Mouse (Mus musculus) liver, embryonic 13.5 days (tissue): Measurements from ENCODE around the gene Dgki. TPM values are rescaled to one million over a fixed set of nuclear protein-coding genes. Genes with fewer than 3 reads are reported as not detected.

ENCODE experiments used
- ATAC-seq: fragments of 200-750 bp; cut with Nextera tagmentation; 2 replicates; pipeline ENCODE4 v1.8.0; 2017; ENCODE audit warnings: low read depth, mild to moderate bottlenecking, moderate number of reproducible peaks, moderate library complexity
- DNase-seq: peaks from one replicate; pipeline ENCODE4 v3.0.0; 2022
- H3K27ac ChIP-seq: fragments of 300-500 bp; sonication (generic); 2 replicates; pipeline ENCODE4 v1.5.1; 2015; ENCODE audit warnings: moderate library complexity, mild to moderate bottlenecking, inconsistent platforms
- H3K27me3 ChIP-seq: fragments of 300-500 bp; sonication (generic); 2 replicates; pipeline ENCODE4 v1.6.1; 2015; ENCODE audit warnings: mild to moderate bottlenecking, inconsistent platforms
- H3K36me3 ChIP-seq: fragments of 300-500 bp; sonication (generic); 2 replicates; pipeline ENCODE4 v1.6.1; 2015; ENCODE audit warnings: mild to moderate bottlenecking, inconsistent platforms
- H3K4me1 ChIP-seq: fragments of 300-500 bp; sonication (generic); replicated peaks from 2 replicates; pipeline ENCODE4 v1.6.1; 2015; ENCODE audit warnings: inconsistent platforms
- H3K4me2 ChIP-seq: fragments of 300-500 bp; sonication (generic); 2 replicates; pipeline ENCODE4 v1.6.1; 2015; ENCODE audit warnings: inconsistent platforms, mild to moderate bottlenecking, moderate library complexity
- H3K4me3 ChIP-seq: fragments of 300-500 bp; sonication (generic); replicated peaks from 2 replicates; pipeline ENCODE4 v1.5.1; 2015; ENCODE audit warnings: mild to moderate bottlenecking, inconsistent platforms
- H3K9ac ChIP-seq: fragments of 300-500 bp; sonication (generic); 2 replicates; pipeline ENCODE4 v1.6.1; 2015; ENCODE audit warnings: mild to moderate bottlenecking, inconsistent platforms
- H3K9me3 ChIP-seq: fragments of 300-500 bp; sonication (generic); replicated peaks from 2 replicates; pipeline ENCODE4 v1.6.1; 2016; ENCODE audit warnings: inconsistent platforms
- WGBS: fragments of 180-500 bp; shearing (Covaris S2); methylation state at CpG from one replicate; pipeline ENCODE4 v1.1.7; 2015; ENCODE audit not compliant: insufficient replicate concordance; 5-methylcytosine and 5-hydroxymethylcytosine counted together
- polyA plus RNA-seq: library from polyadenylated mRNA; unstranded; fragments of >200 nt; fragmentation: Nextera tagmentation; extraction: Ambion mirVana; gene quantifications from 2 replicates; pipeline ENCODE4 v1.2.1, GENCODE M21; 2015

Gene Dgki
- polyA plus RNA-seq, 1 experiment from 2014 or later = 0.06 TPM

- H3K27ac ChIP-seq = no peak overlapping the region
- 68% methylated on average over 6 of the region's 6 CpGs for WGBS
- no peaks in the 10 kb centered on the region for H3K9me3 ChIP-seq
- ATAC-seq = no peak
- DNase-seq = no peak
- no peaks in the 10 kb centered on the region for H3K4me1 ChIP-seq
- no peaks in the 10 kb centered on the region for H3K36me3 ChIP-seq
- no peaks in the 10 kb centered on the region for H3K27me3 ChIP-seq
- H3K4me2 ChIP-seq = no peak overlapping the region
- no peak overlapping the region for H3K4me3 ChIP-seq
- H3K9ac ChIP-seq = no peak overlapping the region
Measured at GRCm38 (mm10) chr6:37231148-37231547, 68.8 kb downstream of the Dgki start.

DNA sequence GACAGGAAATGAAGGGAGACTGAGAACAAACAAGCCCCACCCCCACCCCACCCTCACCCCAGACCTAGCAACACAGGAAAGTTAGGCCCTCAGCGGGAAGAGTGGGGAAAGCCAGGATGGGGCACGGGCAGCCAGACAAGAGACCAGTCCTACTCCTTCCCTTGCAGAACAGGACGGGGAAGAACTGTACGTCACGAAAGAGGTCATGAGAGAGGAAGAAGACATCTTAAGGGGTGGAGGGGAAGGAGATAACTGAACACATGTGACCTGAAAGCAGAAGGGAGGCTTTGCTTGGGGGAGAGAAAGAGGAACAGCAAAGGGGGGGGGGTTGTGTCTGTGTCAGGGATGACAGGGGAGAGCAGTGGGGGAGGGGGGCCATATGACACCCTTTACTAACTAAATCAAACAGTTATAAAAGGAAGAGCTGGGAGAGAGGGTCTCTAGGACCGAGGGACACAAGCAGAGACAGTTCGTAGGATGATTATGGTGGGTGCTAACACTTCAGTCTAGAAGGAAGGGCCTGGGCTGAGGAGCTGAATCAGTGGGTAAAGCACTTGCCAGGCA lies 77.0 kb downstream of the Dgki start:
- no peak overlapping the region for H3K4me2 ChIP-seq
- no peaks in the 10 kb centered on the region for H3K4me1 ChIP-seq
- H3K36me3 ChIP-seq = no peaks in the 10 kb centered on the region
- ATAC-seq (no peak), DNase-seq (no peak)
- H3K9ac ChIP-seq = no peak overlapping the region
- no peak overlapping the region for H3K27ac ChIP-seq
- no peaks in the 10 kb centered on the region for H3K27me3 ChIP-seq
- H3K4me3 ChIP-seq = no peak overlapping the region
- H3K9me3 ChIP-seq = no peaks in the 10 kb centered on the region
- 22% methylated on average over 7 of the region's 7 CpGs for WGBS

DNA sequence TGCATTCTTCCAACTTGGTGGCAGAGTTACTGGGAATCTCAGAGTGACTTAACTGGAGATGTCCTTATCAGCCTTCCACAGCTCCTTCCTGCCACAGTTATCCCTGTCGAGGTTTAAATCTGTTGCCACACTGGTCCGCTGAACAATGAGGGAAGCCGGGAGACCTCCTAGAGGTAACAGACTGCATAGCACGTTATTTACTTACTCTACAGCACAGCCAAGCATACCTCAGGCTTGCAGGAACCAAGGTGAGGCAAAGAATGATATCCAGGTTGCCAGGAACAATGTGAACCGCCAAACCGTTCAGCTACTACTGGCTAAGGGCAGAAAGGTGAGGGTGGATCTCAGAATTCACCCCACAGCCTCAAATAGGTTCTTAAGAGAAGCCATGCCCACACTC lies 78.0 kb downstream of the Dgki start:
- 21% methylated on average over 6 of the region's 6 CpGs for WGBS
- no peaks in the 10 kb centered on the region for H3K9me3 ChIP-seq
- no peak for DNase-seq
- H3K4me3 ChIP-seq = no peak overlapping the region
- H3K36me3 ChIP-seq = no peaks in the 10 kb centered on the region
- H3K27me3 ChIP-seq = no peaks in the 10 kb centered on the region
- ATAC-seq = no peak
- no peak overlapping the region for H3K4me2 ChIP-seq
- H3K4me1 ChIP-seq = no peaks in the 10 kb centered on the region
- H3K27ac ChIP-seq = no peak overlapping the region
- H3K9ac ChIP-seq = no peak overlapping the region

GRCm38 (mm10) chr6:37219110-37219509 lies 80.9 kb downstream of the Dgki start:
- ATAC-seq (no peak), DNase-seq (no peak)
- Histone ChIP-seq H3K9me3 (no peaks in the 10 kb centered on the region), H3K27me3 (no peaks in the 10 kb centered on the region), H3K4me1 (no peaks in the 10 kb centered on the region), H3K9ac (no peak overlapping the region), H3K4me2 (no peak overlapping the region), H3K27ac (no peak overlapping the region), H3K36me3 (no peaks in the 10 kb centered on the region), H3K4me3 (no peak overlapping the region)
- 60% methylated on average over 4 of the region's 4 CpGs for WGBS

GRCm38 (mm10) chr6:37216342-37216763 lies 83.6 kb downstream of the Dgki start:
- Histone ChIP-seq H3K27ac (no peak overlapping the region), H3K9ac (no peak overlapping the region), H3K4me2 (no peak overlapping the region), H3K36me3 (no peaks in the 10 kb centered on the region), H3K4me1 (no peaks in the 10 kb centered on the region), H3K27me3 (no peaks in the 10 kb centered on the region), H3K9me3 (no peaks in the 10 kb centered on the region), H3K4me3 (no peak overlapping the region)
- ATAC-seq (no peak), DNase-seq (no peak)
- 38% methylated on average over 4 of the region's 4 CpGs for WGBS

GRCm38 (mm10) chr6:37215655-37216054 lies 84.3 kb downstream of the Dgki start:
- ATAC-seq = no peak
- Histone ChIP-seq H3K27ac (no peak overlapping the region), H3K27me3 (no peaks in the 10 kb centered on the region), H3K4me2 (no peak overlapping the region), H3K36me3 (no peaks in the 10 kb centered on the region), H3K4me1 (no peaks in the 10 kb centered on the region), H3K9me3 (no peaks in the 10 kb centered on the region), H3K9ac (no peak overlapping the region), H3K4me3 (no peak overlapping the region)
- WGBS = 44% methylated on average over 10 of the region's 10 CpGs
- DNase-seq = no peak

DNA sequence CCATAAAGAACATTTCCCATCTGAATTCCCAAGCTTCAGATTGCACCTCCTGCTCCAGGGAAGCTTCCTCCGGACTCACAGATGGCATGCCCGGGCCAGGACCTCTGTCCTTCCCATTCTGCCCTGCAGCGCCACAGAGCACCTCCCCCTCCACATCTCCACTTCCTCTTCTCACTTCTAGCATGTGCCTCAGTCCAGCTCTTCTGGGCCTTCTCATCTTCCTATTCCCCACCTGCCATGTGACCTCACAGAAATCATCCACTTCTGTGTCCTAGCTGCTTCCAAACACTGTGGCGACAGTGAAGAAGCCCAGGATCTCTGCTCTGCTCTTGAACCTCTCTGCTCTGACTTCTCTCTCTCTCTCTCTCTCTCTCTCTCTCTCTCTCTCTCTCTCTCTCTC lies 87.1 kb downstream of the Dgki start:
- H3K9me3 ChIP-seq = no peaks in the 10 kb centered on the region
- no peak for DNase-seq
- H3K36me3 ChIP-seq = no peaks in the 10 kb centered on the region
- H3K27me3 ChIP-seq = no peaks in the 10 kb centered on the region
- 21% methylated on average over 4 of the region's 4 CpGs for WGBS
- H3K9ac ChIP-seq = no peak overlapping the region
- ATAC-seq = no peak
- H3K27ac ChIP-seq = no peak overlapping the region
- H3K4me3 ChIP-seq = no peak overlapping the region
- H3K4me1 ChIP-seq = no peaks in the 10 kb centered on the region
- no peak overlapping the region for H3K4me2 ChIP-seq

- H3K36me3 ChIP-seq = no peaks in the 10 kb centered on the region
- no peaks in the 10 kb centered on the region for H3K4me1 ChIP-seq
- no peak for DNase-seq
- H3K4me3 ChIP-seq = no peak overlapping the region
- no peak overlapping the region for H3K27ac ChIP-seq
- no peaks in the 10 kb centered on the region for H3K27me3 ChIP-seq
- no peaks in the 10 kb centered on the region for H3K9me3 ChIP-seq
- ATAC-seq = no peak
- no peak overlapping the region for H3K4me2 ChIP-seq
- WGBS = 65% methylated on average over 9 of the region's 9 CpGs
- H3K9ac ChIP-seq = no peak overlapping the region
Measured at GRCm38 (mm10) chr6:37211545-37212247, 88.3 kb downstream of the Dgki start.

DNA sequence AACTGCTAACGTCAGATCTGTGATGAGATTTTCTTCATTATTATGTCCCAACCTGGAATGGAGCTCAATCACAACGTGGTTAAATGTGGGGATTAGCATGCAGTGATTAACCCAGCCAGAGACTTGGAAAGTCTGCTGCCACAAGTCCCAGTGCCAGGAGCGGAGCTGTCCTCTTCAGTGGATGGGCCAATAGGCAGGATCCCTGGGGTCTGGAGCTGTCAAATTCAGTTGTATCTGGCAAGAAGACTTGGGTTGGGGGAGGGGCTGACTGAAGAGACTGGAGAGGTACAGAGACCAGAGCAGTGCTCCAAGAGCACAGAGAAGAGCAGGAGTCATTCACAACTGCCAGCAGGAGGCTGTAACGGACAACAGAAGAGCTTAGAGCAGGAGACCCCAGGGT lies 97.1 kb downstream of the Dgki start:
- Histone ChIP-seq H3K36me3 (no peaks in the 10 kb centered on the region), H3K27me3 (no peaks in the 10 kb centered on the region), H3K27ac (no peak overlapping the region), H3K9me3 (no peaks in the 10 kb centered on the region), H3K9ac (no peak overlapping the region), H3K4me3 (no peak overlapping the region), H3K4me1 (no peaks in the 10 kb centered on the region), H3K4me2 (no peak overlapping the region)
- 53% methylated on average over 4 of the region's 4 CpGs for WGBS
- ATAC-seq = no peak
- no peak for DNase-seq

GRCm38 (mm10) chr6:37200840-37201239 lies 99.1 kb downstream of the Dgki start:
- no peaks in the 10 kb centered on the region for H3K4me1 ChIP-seq
- no peaks in the 10 kb centered on the region for H3K9me3 ChIP-seq
- H3K27me3 ChIP-seq = no peaks in the 10 kb centered on the region
- H3K27ac ChIP-seq = no peak overlapping the region
- no peaks in the 10 kb centered on the region for H3K36me3 ChIP-seq
- no peak for ATAC-seq
- no peak overlapping the region for H3K4me3 ChIP-seq
- no peak overlapping the region for H3K4me2 ChIP-seq
- H3K9ac ChIP-seq = no peak overlapping the region
- WGBS = 79% methylated on average over 5 of the region's 5 CpGs
- DNase-seq = no peak

DNA sequence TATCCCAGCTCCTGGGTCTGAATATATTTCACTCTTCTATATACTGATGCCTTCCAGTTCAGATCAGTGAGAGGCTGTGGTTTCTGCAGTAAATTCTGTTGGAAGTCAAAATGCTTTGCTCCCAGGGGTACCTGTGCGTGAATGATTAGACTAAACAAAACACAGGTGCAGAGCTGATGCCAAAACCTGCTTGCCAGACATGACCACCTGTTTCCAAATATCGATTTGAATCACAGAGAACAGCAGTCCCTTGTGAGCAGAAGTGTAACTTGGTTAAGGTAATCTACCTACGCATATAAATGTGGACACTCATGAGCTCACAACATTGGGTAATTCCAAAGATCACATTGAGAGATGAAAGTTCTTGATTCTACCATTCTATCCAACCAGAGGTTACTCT lies 100.5 kb downstream of the Dgki start:
- DNase-seq = no peak
- no peaks in the 10 kb centered on the region for H3K27me3 ChIP-seq
- 65% methylated on average over 3 of the region's 3 CpGs for WGBS
- no peak overlapping the region for H3K27ac ChIP-seq
- no peaks in the 10 kb centered on the region for H3K9me3 ChIP-seq
- no peak overlapping the region for H3K4me2 ChIP-seq
- no peaks in the 10 kb centered on the region for H3K4me1 ChIP-seq
- H3K4me3 ChIP-seq = no peak overlapping the region
- ATAC-seq = no peak
- no peaks in the 10 kb centered on the region for H3K36me3 ChIP-seq
- H3K9ac ChIP-seq = no peak overlapping the region

DNA sequence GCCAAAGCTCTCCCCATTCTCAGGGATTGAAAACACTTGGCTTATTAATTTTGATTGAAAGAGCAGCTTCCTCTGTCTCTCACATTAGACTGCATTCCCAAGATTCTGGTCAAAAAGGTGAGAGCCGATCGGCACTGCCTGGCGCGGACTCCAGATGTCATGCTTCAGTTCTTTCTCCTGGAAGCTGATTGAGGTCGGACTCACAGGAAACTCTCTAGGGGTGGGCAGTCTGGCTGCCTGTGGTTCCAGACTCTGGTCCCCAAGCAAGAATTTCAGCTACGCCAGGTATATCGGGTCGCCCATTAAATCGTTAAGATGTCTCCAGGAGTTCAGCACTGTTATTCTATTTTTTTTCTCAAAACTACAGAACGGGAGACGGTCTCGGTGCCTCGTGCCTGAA lies 102.2 kb downstream of the Dgki start:
- ATAC-seq (no peak), DNase-seq (no peak)
- Histone ChIP-seq H3K9ac (no peak overlapping the region), H3K4me2 (no peak overlapping the region), H3K4me1 (no peaks in the 10 kb centered on the region), H3K9me3 (no peaks in the 10 kb centered on the region), H3K4me3 (no peak overlapping the region), H3K27ac (no peak overlapping the region), H3K27me3 (no peaks in the 10 kb centered on the region), H3K36me3 (no peaks in the 10 kb centered on the region)
- 74% methylated on average over 13 of the region's 13 CpGs for WGBS
